Mouse (Mus musculus) frontal cortex, postnatal 36 days (tissue): Measurements from ENCODE around the gene Scnn1a.

ENCODE experiments used
- DNase-seq, 2 experiments: peaks; one replicate each; pipeline ENCODE4 v3.0.0; 2022; ENCODE audit warnings: low spot score in 2 of 2

Scnn1a gene

DNA sequence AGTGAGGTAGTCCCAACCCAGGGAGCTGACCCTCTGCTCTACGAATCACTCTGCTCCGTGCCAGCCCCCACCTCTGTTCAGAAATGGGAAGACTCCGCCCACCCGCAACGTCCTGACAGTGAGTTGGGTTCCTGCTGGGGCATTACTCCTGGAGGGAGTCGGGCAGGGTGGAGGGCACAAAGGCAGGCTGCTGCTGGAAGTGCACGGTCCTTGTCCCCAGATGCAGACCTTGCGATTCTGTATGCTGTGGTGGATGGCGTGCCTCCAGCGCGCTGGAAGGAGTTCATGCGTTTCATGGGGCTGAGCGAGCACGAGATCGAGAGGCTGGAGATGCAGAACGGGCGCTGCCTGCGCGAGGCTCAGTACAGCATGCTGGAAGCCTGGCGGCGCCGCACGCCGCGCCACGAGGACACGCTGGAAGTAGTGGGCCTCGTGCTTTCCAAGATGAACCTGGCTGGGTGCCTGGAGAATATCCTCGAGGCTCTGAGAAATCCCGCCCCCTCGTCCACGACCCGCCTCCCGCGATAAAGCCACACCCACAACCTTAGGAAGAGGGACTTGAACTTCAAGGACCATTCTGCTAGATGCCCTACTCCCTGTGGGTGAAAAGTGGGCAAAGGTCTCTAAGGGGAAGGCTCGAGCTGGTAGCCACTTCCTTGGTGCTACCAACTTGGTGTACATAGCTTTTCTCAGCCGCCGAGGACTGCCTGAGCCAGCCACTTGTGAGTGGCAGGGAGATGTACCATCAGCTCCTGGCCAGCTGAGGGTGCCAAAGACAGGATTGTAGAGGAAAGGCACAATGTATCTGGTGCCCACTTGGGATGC is 41.2 kb downstream of the Scnn1a start:
- DNase-seq, result peak; percentile 36 to 52

DNA sequence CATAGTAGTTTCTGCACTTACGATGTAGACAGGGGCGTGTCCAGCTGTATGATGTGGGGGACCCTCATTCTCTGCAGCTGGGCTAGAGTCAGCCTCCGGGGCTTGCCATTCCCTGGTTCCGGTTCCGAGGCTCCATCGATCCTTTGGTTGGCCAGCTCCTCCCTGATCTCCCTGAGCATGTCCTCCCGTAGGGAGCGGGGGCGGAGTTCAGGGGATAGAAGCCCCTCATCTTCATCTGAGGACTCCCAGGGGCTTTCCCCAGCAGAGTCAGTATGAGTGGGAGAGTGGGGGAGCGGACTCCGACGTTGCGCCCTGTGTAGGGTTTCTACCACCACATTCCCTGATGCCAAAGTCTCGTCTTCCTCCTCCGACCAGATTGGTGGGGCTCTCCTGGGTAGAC is 42.6 kb downstream of the Scnn1a start:
- no peak for DNase-seq

DNA sequence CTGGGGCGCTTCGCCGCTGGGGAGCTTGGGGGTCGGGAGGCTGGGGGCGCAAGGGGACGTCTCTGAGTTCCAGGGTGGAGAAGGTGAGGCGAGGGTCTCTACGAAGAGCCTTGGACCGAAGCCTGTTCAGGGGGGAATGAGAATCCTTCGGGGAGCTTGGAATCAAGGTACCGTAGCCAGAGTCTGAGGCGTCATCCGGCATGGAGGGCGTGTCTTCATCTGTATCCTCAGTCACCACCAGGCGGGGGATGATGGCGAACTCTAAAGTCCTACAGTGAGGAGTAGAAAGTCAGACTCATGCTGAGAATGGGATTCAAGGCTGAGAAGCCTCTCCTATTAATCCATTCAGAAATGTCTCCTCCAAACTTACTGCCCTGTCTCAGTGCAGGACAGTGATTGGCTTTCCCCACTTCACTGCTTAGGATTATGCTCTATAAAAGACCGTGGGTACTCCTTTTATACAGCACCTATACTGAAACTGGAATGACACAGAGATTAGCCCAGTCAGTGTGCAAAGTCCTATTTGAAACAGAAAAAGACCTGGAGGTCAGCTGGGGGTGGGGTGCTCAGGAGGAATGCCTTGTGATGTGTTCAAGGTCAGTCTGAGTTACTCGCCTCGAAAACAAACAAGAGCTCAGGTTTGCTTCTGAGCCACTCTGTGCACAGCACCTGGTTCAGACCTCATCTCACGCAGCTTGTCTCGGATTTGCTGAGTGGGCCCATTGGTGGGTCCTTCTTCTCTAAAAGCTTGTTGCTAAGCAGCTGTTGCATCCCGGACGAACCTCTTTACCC is 43.2 kb downstream of the Scnn1a start:
- DNase-seq, result no peak

- no peak for DNase-seq
These were observed 44.0 kb downstream of the Scnn1a start for GRCm38 (mm10) chr6:125364448-125364847.

- no peak for DNase-seq
These were observed 45.1 kb downstream of the Scnn1a start for GRCm38 (mm10) chr6:125365522-125365921.

DNA sequence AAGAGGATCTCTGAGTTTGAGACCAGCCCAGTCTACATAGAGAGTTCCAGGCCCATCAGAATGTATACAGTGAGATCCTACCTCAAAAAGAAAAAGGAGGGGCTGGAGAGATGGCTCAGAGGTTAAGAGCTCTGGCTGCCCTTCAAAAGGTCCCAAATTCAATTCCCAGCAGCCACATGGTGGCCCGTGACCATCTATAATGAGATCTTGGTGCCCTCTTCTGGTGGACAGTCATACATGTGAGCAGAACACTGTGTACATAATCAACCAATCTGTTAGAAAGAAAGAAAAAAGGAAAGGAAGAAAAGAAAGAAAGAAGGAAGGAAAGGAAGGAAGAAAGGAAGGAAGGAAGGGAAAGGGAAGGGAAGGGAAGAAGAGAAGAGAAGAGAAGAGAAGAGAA is 45.7 kb downstream of the Scnn1a start:
- no peak for DNase-seq

DNA sequence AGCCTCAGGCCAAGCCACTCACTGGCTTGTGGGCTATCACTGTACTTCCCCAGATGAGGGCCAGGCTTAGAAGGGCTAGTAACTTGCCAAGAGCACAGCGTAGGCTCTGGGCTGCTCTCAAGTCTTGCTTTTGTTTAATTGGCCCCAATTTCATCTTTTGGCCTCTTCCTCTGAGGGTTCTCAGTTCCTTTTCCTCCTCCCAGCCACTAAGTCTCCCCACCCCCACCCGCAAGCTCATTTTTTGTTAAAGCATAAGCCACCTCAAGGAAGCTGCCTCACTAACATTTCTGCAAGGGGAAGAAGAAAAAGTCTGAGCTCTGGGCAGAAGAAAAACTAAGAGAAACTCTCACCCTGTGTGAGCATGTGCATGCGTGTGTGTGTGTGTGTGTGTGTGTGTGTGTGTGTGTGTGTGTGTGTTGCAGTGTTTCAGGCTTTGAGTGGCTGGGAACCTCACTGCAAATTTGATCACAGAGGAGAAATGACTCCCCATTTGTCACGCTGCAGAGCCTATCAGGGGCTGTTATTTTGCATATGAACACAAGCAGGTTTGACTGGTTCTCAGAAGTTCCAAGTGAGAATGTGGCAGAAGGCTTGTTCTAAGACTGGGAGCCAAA is 47.4 kb downstream of the Scnn1a start:
- DNase-seq, result no peak

- no peak for DNase-seq
These were observed 56.6 kb downstream of the Scnn1a start for GRCm38 (mm10) chr6:125377042-125377441.

DNA sequence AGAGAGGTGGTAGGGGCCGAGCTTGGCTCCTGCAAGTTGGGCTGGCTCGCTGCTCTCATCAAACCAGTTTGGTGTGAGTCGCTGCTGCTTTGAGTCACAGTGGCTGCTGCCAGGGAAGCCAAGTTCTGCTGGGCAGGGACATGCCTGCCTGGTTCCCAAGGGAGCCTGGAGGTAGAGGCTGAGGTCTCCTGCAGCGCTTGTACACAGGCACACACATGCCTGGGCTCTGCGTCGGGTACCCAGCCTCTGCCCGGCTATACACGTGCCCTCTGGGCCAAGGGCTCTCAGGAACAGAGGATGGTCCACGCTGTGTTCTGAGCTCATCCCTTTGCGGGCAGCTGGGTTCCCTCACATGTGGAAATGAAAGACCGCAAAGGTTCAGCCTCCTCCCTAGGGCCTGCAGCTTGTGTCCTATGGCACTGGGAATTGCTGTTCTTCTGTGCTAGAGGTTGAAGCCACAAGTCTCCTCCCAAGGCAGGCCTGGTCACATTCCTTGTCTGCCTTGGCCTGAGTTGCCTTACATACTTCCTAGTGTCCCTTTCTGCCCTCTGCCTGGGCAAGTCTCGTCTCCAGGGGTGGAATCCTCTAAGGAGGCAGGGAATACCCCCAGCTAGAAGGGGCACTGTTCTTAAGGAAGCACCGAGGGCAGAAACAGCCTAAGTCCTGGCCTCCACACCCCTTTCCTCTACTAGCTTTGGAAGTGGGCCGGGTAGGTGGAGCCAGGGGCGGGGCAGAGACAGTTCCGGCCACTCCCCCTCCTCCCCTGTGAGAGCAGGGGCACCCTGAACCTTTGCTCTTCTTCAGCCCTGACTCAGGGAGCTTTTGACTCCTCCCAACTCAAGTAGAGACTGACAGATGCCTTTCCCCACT is 57.4 kb downstream of the Scnn1a start:
- DNase-seq, result no peak

DNA sequence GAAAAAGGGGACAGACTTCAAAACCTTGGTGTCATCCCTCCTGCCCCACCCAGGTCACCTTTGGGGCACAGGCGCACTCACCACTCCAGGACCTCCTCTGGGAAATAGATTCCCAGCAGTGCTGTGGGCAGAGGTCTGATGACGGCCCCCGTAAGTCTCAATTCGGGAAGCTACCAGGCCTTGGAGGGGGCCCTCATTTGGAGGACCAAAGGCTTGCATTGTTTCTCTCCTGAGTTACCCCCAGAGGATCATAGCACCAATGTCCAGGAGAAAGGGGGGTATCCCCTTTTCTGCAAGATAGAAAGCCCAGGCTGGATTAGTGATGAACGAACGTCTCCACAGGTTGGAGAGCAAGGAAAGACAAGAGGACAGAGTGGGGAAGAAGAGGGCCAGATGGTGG is 58.2 kb downstream of the Scnn1a start:
- DNase-seq, result no peak

- no peak for DNase-seq
These were observed 59.3 kb downstream of the Scnn1a start for GRCm38 (mm10) chr6:125379781-125380180.

GRCm38 (mm10) chr6:125380372-125381360 is 60.2 kb downstream of the Scnn1a start, which contains the start of gene Plekhg6:
Gene Plekhg6 (minus strand): TSS chr6:125380793.
- no peak for DNase-seq

DNA sequence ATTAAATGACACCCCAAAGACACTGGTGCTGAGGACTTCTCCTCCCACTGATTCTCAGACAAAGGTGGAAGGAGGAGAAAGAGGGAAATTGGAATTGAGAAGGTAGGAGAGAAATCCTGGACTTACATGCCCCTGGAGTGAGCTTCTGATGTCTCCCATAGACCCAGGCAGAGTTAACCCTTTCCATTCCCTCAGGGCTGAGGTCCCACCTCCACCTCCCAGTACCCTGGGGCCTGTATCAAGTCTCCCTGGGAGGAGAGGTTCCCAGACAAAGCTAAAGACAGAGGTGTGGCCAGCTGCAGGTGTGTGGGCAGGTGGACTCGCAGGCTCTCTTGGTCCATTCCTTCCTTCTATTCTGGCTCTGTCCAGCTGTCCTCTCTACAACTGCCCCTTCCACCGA is 61.6 kb downstream of the Scnn1a start:
- no peak for DNase-seq

- DNase-seq, result peak in 1 of 2 experiments; percentile 25
These were observed 64.9 kb downstream of the Scnn1a start for GRCm38 (mm10) chr6:125385066-125385974.

DNA sequence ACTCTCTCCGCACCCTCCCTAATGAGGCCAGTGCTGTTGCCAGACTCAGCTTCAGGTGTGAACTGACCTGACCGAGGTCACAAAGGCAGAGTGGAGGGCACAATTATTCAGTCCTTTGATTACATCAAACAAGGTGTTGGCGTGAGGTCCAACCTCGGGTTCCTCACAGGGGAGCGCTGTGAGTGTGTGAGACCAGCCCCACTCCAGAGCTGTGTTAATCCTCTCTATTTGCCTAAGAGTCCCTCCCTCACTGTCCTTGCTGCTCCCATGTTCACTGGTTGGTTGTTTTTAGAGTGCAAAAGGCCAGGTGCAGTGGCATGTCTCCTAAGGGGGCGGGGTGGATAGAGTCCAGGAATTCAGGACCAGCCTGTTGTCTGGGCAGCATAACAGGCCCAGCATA is 65.6 kb downstream of the Scnn1a start:
- no peak for DNase-seq

DNA sequence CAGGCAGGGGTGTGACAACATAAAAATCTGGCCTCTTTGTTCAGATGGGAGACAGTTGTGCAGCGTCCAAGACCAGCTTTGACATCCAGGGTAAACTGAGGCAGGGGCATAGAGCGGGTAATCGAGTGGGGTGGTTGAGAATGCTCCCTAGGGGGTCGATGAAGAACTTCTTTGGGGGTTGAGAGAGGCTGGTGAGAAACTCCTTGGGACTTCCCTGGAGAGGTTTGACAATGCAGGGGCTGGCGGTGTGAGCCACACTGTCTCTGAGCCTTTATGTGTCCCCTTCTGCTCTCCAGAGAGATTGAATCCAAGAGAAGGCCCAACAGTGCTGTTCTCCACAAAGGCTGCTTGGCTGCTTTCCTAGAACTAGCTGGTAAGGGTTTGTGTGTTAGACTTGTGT is 69.4 kb downstream of the Scnn1a start:
- no peak for DNase-seq
